Mouse (Mus musculus): Measurements from ENCODE around the gene Npcd.

DNA sequence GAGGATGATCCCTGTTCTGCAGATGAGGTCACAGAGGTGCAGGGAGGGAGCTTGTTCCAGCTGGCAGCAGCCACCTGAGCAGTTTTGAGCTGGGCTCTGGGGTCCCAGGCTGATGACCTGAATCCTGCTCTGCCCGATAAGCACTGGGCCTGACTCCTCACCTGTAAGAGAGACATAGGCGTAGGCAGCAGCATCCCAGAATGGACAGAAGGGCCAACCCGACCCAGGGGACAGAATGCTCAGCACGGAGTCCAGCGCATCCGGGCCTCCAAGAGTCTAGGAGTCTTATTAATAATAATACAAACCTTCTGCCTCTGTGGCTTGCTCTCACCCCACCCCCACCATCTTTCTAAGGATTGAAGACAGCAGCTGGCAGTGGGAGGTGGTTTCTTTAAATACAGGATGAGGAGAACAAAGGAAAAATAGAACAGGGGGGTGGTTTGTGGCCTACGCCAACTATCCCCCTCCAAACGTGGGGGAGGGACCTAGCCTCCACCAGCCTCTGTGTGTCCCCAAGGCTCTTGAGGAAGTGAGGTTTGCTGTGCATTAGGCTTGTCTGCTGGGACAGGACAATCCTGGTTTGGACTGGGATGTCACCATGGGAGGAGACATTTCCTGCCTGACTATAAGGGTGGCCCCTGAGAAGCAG lies 77.9 kb downstream of the Npcd start:
- no peak for TF ChIP-seq CTCF (IDR thresholded peaks at IDR 0.05; ENCODE audit: low read depth, low read length)
- TF ChIP-seq POLR2A (IDR thresholded peaks at IDR 0.05; ENCODE audit: borderline replicate concordance, low read depth, low read length): no peak
